Mouse (Mus musculus) heart, postnatal 0 days (tissue): ENCODE data around the gene Gm33543.

Experiments used
- CTCF ChIP-seq: IDR thresholded peaks from 2 replicates; pipeline ENCODE4 v1.5.1; 2016; ENCODE audit warnings: antibody characterized with exemption, control low read depth, low read depth
- EP300 ChIP-seq: IDR thresholded peaks from 2 replicates; pipeline ENCODE4 v1.6.1; 2016; ENCODE audit warnings: antibody characterized with exemption, low read depth

GRCm38 (mm10) chr10:95839803-95840202 is 2.9 kb downstream of the Gm33543 start:
- TF ChIP-seq CTCF (no peak), EP300 (no peak)
